Mouse (Mus musculus) adrenal gland, postnatal 36 days (tissue): ENCODE results near the gene Tgm5. TPM values are rescaled to one million over a fixed set of nuclear protein-coding genes. Genes with fewer than 3 reads are reported as not detected.
"Not testable (repeated sequence)": the region's sequence is repeated elsewhere in the genome, so short reads cannot be mapped to it uniquely, and the experiment has no call there.

ENCODE experiments used
- DNase-seq, 2 experiments: peaks; one replicate each; pipeline ENCODE4 v3.0.0; 2021; ENCODE audit warnings: mixed read lengths in 1 of 2
- long read RNA-seq, 2 experiments: library from polyadenylated mRNA; stranded (forward); transcript quantifications; one replicate each; pipeline ENCODE4 v2.0.0; 2021; ENCODE audit warnings: borderline sequencing depth in 2 of 2
- total RNA-seq, 2 experiments: library from RNA; stranded (reverse); gene quantifications; 2 replicates each; pipeline ENCODE4 v1.2.3; 2021

Tgm5 gene
- total RNA-seq: not detected
- long read RNA-seq, experiment 1: 0 reads
- long read RNA-seq, experiment 2: 0 reads

GRCm38 (mm10) chr2:121085480-121086185 lies at the start of gene Tgm5:
TSS of gene Tgm5 (minus strand) at chr2:121085841.
- peak in 1 of 2 experiments; percentile 5 for DNase-seq

- no peak for DNase-seq
These were observed 47.2 kb upstream of the Tgm5 start for GRCm38 (mm10) chr2:121132822-121133221.

- DNase-seq: peak; percentile 13 to 39
These were observed 43.4 kb upstream of the Tgm5 start for GRCm38 (mm10) chr2:121128865-121129620.

DNA sequence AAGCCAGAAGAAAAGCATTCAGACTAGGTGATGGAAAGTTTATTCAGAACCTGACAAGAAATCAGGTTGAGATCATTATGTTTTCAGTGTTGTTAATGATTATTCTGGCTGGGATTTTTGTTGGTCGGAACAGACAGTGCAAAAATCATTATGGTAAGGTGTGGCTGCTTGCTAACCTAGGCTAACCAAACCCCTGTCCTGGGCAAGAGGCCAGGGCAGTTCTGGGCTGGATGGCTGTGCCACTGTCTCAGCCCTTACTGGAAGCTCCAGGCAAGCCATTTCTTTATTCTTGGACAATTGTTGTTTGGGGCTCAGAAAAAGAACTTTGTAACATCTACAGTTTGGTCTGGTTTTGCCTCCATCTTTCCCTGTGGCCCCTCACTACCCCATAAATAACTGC lies 41.9 kb upstream of the Tgm5 start:
- DNase-seq: no peak

GRCm38 (mm10) chr2:121126302-121126701 lies 40.7 kb upstream of the Tgm5 start:
- not testable (repeated sequence) for DNase-seq

DNA sequence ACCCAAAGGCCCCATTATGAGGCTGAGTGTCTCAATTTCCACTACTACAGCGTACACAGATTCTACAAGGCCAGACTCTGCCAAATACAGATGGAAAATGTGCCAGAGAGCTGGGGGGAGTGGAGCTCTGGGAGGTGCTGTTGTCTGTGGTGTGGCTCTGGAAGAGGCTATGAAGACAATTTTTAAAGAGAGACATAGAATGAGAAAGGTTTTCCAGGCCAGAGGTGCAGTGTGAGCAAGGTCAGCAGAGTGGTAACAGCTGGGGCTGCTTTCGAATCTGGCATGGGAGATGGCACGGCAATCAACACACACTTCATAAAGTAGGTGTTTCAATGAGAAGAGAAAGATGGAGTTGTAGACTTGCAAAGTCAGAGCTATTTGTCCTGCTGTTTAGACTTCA lies 33.6 kb upstream of the Tgm5 start:
- no peak for DNase-seq

GRCm38 (mm10) chr2:121115418-121115817 lies 29.8 kb upstream of the Tgm5 start:
- DNase-seq: no peak

- no peak for DNase-seq
These were observed 24.1 kb upstream of the Tgm5 start, which contains the start of gene Tgm7 for GRCm38 (mm10) chr2:121109695-121110094. TSS of gene Tgm7 (minus strand) at chr2:121109795.

DNA sequence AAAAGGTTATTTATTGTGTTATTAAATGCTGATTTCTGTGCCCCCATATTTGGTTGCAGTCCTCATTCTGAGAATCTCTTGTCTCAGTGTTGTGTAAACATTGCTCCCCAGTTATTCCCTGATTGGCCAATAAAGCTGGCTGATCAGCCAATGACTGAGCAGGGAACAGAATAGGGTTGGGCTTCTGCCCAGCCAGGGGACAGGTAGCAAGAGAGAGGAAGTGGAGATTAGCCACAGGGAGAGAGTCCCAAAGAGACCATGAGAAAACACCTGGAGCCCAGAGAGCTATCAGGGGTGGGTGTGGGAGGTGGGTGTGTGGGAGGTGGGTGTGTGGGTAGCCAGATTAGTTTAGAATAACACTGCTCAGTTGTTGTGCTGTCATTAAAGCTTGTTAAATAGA lies 20.3 kb upstream of the Tgm5 start:
- DNase-seq: no peak

DNA sequence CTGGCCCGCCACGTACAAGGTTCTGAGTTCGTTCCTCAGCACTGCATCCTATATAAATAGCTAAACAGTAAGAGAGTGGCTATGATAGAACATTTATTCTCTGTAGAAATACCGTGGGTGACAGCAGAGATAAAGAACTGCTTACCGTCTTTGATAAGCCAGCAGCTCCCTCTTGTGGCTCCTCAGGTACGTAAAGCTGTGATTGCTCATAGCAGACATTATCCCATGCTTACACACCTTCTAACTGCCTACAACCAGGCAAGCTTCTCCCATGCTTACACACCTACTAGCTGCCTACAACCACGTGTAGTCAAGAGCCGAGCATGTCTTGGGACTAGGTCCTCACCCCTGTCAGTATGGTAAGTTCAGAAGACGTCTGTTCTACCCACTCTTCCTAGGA lies 16.4 kb upstream of the Tgm5 start:
- DNase-seq: peak; percentile 60 to 77

DNA sequence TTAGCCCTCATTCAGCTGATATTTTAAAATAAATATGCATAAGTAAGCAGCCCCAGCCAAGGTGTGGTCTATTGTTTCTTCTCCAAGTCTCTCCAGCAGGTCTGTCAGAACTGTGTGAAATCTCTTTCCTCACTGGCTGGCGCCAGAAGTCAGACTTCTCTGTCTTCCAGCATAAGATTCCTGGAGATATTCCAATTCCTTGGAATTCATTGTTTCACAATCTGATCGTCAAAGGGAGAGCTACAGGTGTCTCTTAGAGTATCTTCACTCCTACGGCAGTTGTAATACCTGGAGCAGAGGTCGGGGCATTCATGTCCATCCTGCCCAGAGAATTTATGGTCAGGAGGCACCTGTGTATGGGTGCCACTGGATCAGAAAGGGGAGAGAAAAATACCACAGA lies 4.1 kb upstream of the Tgm5 start:
- DNase-seq: no peak

GRCm38 (mm10) chr2:121088507-121088906 lies 2.9 kb upstream of the Tgm5 start:
- no peak for DNase-seq

DNA sequence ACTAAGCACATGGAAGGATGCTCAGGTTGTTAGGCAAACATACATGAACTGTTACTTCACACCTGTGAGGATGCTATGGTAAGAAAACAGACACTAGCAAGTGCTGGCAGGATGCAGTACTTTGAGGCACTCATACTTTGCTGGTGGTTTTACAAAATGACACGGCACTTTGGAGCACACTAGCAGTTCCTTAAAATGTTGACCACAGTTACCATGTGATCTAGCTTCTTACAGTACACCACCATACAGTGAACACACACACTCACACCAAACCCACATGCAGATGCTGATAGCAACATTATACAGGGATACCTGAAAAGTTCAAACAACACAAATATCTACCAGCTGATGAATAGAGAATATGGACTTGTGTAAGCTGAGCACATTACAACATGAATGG lies 3.0 kb downstream of the Tgm5 start:
- DNase-seq: no peak

- DNase-seq: no peak
These were observed 10.9 kb downstream of the Tgm5 start for GRCm38 (mm10) chr2:121074747-121075146.

GRCm38 (mm10) chr2:121071871-121072270 lies 13.8 kb downstream of the Tgm5 start:
- no peak for DNase-seq

- no peak for DNase-seq
These were observed 16.1 kb downstream of the Tgm5 start for GRCm38 (mm10) chr2:121069506-121069905.

DNA sequence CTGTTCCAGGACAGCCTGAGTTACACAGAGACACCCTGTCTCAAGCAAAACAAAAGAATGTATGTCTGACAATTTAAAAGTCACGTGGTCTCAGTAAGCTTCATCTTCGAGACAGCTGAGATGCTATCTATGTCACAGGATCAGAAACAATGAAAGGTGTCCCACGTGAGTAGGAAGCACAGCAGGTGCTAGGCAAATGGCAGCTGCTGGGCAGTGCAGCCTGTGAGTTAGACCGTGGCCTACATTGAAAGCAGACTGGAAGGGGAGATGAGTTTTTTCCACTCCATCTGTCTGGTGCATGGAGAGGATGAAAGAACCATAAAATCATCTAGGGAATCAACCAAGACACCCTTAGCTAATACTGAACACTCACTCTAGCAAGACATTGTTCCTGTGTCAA lies 18.5 kb downstream of the Tgm5 start:
- DNase-seq: no peak

DNA sequence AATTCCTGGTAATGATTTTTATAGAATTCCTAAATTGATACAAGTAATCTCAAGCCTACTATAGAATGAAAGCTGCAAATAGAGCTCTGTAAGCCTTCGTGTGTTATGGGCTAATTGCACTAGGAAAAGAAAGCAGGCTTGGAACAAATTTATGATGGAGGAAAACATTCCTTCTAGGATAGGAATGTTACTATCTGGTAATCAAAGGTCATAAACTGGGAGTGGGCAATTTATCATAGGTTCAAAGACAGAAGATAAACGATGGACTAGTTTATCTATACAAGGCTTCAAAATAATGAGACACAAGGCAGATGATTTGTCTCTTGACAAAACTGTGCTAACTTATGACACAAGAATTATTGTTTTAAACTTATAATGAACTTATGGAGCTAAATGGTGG lies 24.3 kb downstream of the Tgm5 start:
- no peak for DNase-seq

DNA sequence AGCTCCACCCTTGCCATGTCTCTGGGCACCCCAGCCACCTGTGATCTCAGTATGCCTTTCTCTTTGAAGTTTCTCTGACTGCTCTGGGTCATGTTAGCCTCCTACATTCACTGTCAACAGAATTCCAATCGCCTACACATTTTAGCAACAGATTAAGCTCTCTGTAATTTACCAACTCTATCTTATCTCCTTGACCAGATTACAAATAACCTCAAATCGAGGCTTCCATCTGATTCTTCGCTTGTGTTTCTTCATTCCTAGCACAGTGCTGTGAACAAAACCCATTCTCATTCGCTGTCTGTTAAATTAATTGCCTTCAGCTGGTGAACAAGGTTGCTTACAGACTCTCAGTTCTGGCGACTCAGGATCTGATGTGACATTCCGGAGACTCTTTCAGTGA lies 27.6 kb downstream of the Tgm5 start:
- DNase-seq: no peak

DNA sequence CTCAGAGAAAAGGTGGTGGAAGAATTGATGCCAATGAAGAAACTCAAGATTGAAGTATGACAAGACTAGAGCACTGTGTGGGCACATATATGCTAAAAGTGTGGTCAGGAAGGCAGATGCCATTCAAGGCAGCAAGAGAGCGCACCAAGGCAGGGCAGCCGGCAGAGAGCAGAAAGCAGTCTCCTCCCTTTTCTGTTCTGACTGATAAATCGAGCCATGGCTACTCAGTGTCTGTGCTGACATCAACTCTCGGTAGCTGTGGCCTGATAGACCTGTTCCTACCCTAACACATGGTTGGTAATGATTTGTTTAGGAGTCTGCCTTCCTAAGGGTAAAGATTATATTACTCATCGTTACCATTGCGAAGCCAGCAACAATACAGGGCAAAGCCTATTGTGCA lies 29.7 kb downstream of the Tgm5 start:
- DNase-seq: no peak

- no peak for DNase-seq
These were observed 31.6 kb downstream of the Tgm5 start for GRCm38 (mm10) chr2:121054060-121054459.

DNA sequence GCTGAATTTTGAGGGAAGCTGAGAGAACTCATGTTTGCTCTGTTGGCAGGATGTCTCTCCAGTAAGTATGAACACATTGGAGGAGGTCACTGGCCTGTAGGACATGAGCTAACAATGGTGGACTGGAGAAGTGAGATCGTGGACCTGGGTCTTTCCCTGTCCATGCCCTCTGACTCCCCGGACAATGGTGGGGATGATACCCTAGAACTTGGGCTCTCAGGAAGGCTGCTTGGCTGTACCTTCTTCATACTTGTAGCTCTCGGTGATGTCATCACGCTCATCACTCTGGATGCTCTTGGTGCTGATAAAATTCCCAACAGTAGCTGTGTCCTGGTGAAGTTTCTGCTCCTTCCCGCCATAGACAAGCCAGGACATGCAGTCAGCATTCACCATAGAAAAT lies 33.5 kb downstream of the Tgm5 start:
- DNase-seq: no peak

GRCm38 (mm10) chr2:121045653-121046052 lies 40.0 kb downstream of the Tgm5 start:
- DNase-seq: no peak

DNA sequence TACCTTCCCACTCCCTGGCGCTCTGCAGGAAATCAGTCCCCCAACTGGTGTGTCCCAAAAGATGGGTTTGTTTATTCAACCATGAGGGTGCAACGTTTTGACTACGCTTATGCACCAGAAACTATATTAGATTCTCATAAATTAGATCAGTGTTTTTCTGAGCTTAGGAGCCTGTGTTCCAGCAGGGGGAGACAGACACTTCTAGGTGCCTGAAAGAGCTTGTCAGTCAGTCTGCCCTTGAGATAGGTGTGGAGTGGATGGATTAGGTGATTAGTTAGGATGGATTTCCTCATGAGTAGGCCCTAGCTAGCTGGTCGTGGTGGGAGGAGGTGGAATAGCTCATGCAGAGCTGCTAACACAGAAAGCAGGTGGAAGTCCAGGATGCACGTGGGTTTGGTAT lies 44.5 kb downstream of the Tgm5 start:
- peak; percentile 30 to 43 for DNase-seq
